Mouse (Mus musculus): ENCODE results near the gene Zkscan8. TPM values are rescaled to one million over a fixed set of nuclear protein-coding genes. Genes with fewer than 3 reads are reported as not detected.

The Zkscan8 gene
- total RNA-seq, 2 experiments from 2014 or later: 3.8 to 5.4 TPM

Other genes with a start within 250 kb of the Zkscan8 start
- not detected for gene Gpx5, start 238.4 kb downstream of the Zkscan8 start, total RNA-seq (2021)
- not detected for gene Gpx6, start 219.0 kb downstream of the Zkscan8 start, total RNA-seq (2021)
- not detected for gene Olfr1367, start 184.2 kb downstream of the Zkscan8 start, total RNA-seq (2021)
- gene Zscan12, start 168.3 kb downstream of the Zkscan8 start, total RNA-seq (2021): 1 to 10 TPM; 4.5 to 5.0 TPM
- 10 to 100 TPM; 15.9 to 16.8 TPM for gene Zkscan3, start 128.4 kb downstream of the Zkscan8 start, total RNA-seq (2021)
- gene Pgbd1, start 90.1 kb downstream of the Zkscan8 start, total RNA-seq (2021): under 1 TPM; 0.15 to 0.27 TPM
- 10 to 100 TPM; 10.2 to 10.3 TPM for gene Zscan26, start 77.4 kb downstream of the Zkscan8 start, total RNA-seq (2021)
- under 1 TPM in 1 of 2 experiments, not detected in 1; 0.18 TPM for gene Nkapl, start 62.6 kb downstream of the Zkscan8 start, total RNA-seq (2021)
- gene Zkscan4, start 52.2 kb downstream of the Zkscan8 start, total RNA-seq (2021): under 1 TPM; 0.41 to 0.59 TPM
- not detected for gene Gm10065, start 51.7 kb downstream of the Zkscan8 start, total RNA-seq (2021)
- 10 to 100 TPM; 20.2 to 21.5 TPM for gene AK157302, start 35.9 kb downstream of the Zkscan8 start, total RNA-seq (2021)
- 100 to 1,000 TPM; 119 to 147 TPM for gene Gm11273, start 29.7 kb downstream of the Zkscan8 start, total RNA-seq (2021)
- not detected for gene Olfr1366, start 11.7 kb upstream of the Zkscan8 start, total RNA-seq (2021)
- not detected for gene Olfr1535, start 28.8 kb upstream of the Zkscan8 start, total RNA-seq (2021)
- not detected for gene Olfr1364, start 50.6 kb upstream of the Zkscan8 start, total RNA-seq (2021)
- gene Olfr1362, start 82.9 kb upstream of the Zkscan8 start, total RNA-seq (2021): not detected
- gene Olfr11, start 111.4 kb upstream of the Zkscan8 start, total RNA-seq (2021): not detected
- gene Olfr1361, start 132.3 kb upstream of the Zkscan8 start, total RNA-seq (2021): not detected
- gene Olfr1360, start 146.3 kb upstream of the Zkscan8 start, total RNA-seq (2021): not detected
- gene Olfr1359, start 167.0 kb upstream of the Zkscan8 start, total RNA-seq (2021): not detected
- gene Hist1h2bl, start 185.0 kb upstream of the Zkscan8 start, total RNA-seq (2021): 10 to 100 TPM; 15.1 to 26.3 TPM
- gene Hist1h2ai, start 185.3 kb upstream of the Zkscan8 start, total RNA-seq (2021): 10 to 100 TPM in 1 of 2 experiments, 1 to 10 TPM in 1; 4.4 to 21.0 TPM
- 10 to 100 TPM; 10.1 to 40.0 TPM for gene Hist1h3h, start 186.5 kb upstream of the Zkscan8 start, total RNA-seq (2021)
- gene Hist1h2bm, start 190.9 kb upstream of the Zkscan8 start, total RNA-seq (2021): 1 to 10 TPM; 1.1 to 5.1 TPM
- gene Hist1h4j, start 203.9 kb upstream of the Zkscan8 start, total RNA-seq (2021): 1 to 10 TPM; 1.2 to 4.0 TPM
- 10 to 100 TPM; 31.9 to 37.5 TPM for gene Hist1h4k, start 219.4 kb upstream of the Zkscan8 start, total RNA-seq (2021)
- 1 to 10 TPM; 2.7 to 6.4 TPM for gene Hist1h2ak, start 222.7 kb upstream of the Zkscan8 start, total RNA-seq (2021)
- gene Hist1h2bn, start 223.0 kb upstream of the Zkscan8 start, total RNA-seq (2021): 1 to 10 TPM; 5.1 to 9.0 TPM
- gene Hist1h1b, start 249.5 kb upstream of the Zkscan8 start, total RNA-seq (2021): 1 to 10 TPM; 3.9 to 9.2 TPM

All from gastrocnemius, postnatal 25 days (tissue).